Mouse (Mus musculus) layer of hippocampus, adult 8-10 months (tissue): ENCODE measurements around the gene Tmem178. TPM values are rescaled to one million over a fixed set of nuclear protein-coding genes. Genes with fewer than 3 reads are reported as not detected.
A peak's percentile ranks its signal among the peaks of the same experiment; 100 is the strongest.

Experiments
- DNase-seq, 2 experiments: peaks; one replicate each; pipeline ENCODE4 v3.0.0; 2022; ENCODE audit warnings: low spot score in 2 of 2
- total RNA-seq, 4 experiments: library from RNA; stranded (reverse); gene quantifications; 2 replicates each; pipeline ENCODE4 v1.2.4; 2022

Gene Tmem178
- total RNA-seq, 4 experiments from 2014 or later: 92.1 to 105 (median 98.5) TPM

DNA sequence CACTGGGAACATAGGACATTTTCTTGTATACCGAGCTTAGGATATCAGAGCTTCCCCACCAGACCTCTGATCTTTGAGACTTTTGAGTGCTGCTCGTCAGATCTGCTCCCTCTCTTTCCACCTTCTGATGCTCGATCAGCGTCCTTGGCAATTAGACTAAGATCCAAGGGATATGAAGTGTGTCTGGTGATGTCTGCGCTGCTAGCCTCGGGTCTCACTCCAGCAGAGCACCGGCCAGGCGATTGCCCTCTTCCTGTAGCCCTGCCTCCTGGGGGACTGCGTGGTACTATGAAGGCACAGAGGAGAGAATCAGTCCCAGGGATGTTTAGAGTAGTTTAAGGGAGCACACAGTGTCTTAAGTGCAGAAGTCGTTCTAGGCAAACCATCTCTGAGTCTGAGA is 38.5 kb downstream of the Tmem178 start:
- no peak for DNase-seq

- no peak for DNase-seq
Measured at GRCm38 (mm10) chr17:80991535-80992127, 47.2 kb downstream of the Tmem178 start.

- no peak for DNase-seq
Measured at GRCm38 (mm10) chr17:80997226-80997625, 52.8 kb downstream of the Tmem178 start.

- no peak for DNase-seq
Measured at GRCm38 (mm10) chr17:80998958-80999357, 54.5 kb downstream of the Tmem178 start.

DNA sequence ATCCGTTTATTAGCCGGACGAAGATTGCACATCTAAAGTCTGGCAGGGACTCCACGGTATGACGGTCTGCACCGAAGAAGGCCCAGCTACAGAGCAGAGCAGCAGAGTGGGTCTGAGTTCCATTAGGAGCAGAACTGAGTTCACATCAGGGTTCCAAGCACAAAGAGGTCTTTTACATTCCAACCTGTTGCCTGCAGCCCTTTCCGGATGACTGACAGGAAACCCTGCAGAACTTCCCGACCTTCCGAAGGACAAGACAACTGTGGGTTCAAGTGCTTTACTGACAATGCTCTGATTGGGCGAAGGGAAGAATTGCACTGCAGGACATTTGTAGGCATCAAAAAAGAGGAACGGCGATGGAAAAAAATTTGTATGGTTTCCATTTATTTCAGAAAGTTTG is 56.6 kb downstream of the Tmem178 start:
- DNase-seq: no peak

DNA sequence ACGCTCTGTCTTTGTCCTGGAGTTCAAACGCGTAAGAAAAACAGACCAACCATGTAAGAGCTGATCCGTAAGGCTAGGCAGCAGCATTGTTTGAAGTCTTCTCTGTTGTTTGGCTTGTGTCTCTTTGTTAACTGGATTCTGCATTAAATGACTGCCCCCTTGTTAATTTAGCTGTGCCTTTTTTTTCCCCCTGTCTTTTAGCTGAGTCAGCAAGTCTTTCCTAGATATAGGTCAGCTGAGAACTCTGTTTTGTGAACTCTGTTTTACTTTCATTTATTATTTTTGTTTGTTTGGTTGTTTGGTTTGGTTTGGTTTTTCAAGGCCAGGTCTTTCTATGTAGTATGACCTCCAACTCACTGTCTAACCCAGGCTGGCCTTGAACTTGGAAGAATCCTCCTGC is 57.2 kb downstream of the Tmem178 start:
- DNase-seq: no peak

DNA sequence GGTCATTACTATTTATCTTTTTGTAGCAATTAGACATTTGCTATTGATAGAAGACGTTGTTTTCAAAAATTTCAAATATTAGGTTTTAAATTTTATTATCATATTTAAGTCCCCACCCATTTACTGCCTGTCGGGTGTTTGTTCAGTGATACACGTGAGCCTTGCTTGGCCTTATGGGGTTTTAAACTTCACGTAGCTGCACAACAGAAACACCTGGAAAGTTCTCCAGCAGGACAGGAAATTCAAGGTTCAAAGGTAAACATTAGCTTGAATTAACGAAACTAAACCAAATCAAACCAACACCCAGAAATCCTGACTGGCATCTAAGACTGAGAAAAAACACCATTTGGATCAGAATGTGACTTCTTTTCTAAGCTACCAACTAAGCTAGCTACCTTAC is 57.7 kb downstream of the Tmem178 start:
- DNase-seq: no peak

GRCm38 (mm10) chr17:81004454-81004853 is 60.0 kb downstream of the Tmem178 start:
- no peak for DNase-seq

DNA sequence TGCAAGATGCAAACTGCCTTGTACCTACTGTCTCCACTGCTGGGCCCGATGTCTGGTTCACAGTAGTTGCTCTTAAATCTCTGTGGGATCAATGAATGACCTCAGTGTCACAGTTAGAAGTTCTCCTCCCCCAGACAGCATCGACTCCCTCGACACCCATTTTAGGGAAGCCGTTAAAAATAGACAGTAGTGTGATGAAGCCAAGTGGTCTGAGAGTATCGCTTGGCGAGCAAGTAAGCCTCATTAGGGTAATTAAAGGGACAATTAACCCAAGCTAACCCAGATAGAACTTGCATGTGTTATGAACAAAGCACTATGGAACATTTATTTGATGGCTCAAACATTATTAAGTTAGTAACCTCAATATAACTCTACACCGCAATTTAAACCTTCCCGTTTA is 60.9 kb downstream of the Tmem178 start:
- DNase-seq: no peak

GRCm38 (mm10) chr17:81009112-81009511 is 64.7 kb downstream of the Tmem178 start:
- DNase-seq: no peak

DNA sequence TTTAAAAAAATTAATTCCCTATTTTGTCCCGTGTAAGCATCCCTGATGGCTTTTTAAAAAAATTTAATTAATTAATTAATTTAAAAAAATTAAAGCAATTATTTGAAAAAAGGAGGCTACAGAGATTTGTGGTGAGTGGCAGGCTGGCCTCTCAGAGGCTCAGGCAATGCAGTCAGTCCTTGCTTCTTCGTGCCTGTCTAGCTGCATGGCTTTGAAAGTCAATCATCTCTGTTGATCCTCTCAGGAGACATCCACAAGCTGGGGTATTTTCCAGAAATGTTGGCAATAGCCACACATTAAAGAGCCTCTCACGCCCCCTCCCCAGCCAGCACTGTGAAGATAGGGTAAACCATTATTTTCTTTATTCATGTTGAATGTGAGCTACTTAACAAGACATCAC is 65.8 kb downstream of the Tmem178 start:
- DNase-seq: no peak

DNA sequence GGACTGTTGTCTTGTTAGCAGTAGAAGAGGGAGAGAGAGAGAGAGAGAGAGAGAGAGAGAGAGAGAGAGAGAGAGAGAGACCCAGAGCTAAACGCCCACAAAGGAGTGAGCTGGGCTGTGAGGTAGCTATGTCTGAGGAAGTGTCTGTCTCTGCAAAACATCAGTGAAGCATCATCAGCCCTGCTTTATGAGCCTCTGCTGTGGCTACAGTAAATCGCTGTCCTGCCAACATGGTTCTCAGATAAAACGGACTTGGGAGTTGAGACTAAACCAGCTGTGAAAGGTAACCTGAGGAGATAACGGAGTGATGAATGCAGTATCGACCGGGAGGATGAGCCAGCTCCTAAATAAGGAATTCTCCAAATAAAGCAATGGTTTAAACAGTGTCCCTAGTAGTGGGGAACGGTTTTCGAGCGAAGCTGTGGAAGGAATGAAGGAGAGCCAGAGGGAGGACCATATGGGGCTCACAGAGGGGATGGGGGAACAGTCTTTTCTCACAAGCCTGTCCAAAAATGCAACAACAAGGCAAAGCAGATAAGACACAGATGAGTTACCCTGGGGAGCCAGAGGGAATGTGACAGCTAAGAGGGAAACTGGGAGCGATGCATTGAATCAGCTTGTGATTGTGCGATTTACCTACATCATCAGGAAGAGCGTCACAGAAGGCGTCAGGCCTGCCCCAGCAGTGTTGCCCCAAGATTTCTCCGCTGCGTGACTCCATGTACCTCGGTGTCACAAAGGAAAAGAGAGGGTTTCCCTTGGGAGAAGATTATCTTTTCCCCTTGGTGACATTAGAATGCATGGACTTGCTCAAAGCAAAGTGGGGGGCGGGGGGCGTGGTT is 66.6 kb downstream of the Tmem178 start:
- peak; percentile 40 to 52 for DNase-seq

DNA sequence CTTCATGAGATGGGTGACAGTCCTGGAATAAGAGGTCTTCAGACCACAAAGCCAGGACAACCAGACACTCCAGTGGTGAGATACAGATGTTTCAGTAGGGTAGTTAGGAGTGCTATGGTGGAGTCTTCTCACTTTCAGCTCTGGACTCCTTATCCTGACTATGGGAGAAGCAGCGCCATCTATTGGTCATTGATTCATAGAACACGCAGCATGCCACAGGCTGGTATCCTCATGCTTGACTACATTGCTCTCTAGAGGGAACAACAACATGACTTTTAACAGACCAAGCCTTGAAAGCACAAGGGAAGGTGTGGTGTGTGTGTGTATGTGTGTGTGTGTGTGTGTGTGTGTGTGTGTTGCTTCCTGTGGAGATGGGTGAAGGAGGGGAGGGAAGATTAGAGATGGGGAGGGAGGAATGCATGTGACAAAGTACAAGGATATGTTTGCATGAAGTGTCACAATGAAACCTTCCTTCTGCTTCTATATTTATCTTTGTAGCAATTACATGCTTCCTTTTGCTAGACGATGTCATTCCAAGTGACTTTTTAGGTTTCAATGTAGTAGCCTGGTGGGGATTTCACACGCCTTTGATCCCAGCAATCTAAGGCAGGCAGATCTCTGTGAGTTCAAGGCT is 71.5 kb downstream of the Tmem178 start:
- peak; percentile 40 to 42 for DNase-seq

DNA sequence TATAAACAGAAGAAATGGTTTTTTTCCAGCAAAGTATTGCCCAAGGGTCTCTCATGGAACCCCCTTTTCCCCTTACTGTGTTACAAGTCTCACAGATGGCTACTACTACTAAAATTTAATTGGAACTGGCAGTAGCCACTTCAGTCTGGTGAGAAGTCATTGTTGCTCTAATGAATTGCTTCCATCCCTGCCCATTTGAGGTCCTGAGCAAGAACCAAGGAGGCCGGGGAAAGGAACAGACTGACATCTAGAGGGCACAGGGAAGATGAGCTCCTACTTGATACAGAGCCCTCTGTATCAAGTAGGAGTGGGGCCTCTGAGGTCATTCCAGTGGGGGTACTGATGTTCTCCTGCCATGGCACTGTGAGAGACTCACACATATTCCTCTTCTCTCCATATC is 72.7 kb downstream of the Tmem178 start:
- DNase-seq: no peak

DNA sequence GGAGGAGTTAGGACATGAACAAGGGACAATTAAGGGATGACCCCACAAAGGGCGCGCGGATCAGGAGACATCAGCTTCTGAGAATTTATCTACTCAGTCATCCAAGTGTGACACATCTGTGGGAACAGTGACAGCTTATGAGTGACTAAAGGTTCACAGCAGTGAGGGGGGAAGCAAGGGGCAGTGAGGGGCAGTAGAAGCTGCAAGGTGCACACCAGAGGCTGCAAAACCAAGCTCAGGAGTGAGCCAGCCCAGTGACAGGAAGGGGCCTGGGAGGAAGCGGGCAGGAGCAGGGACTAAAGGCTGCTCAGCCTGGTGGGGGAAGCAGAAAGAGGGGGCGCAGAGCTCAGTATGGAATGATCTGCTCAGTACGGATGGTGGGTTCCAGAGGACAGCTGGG is 82.9 kb downstream of the Tmem178 start:
- DNase-seq: no peak

DNA sequence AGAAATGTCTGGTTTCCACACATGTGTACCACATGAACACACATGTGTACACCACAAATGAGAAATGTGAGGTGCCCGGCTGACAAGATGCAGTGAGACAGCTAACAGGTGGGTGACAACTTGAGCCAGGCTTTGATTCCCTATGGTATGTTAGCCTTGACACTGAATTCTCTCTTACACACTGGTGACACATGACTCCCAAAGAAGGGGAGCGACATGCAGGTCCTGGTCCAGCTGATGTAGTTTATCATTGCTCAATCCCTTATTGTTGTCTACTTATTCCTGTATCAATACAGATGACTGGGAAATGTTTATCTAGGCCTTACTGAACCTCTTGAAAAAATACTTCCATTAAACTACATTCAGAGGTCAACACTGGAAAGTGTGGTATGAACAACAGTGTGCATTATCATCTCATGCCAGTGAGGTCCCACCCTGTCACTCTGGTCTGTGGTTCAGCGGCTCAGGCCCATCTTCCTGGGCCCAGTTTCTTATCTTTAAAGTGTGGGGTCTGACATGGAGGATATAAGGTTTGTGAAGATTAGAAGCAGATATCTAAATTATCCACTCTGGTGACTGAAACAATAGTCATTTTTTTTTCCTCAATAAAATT is 87.5 kb downstream of the Tmem178 start:
- no peak for DNase-seq

DNA sequence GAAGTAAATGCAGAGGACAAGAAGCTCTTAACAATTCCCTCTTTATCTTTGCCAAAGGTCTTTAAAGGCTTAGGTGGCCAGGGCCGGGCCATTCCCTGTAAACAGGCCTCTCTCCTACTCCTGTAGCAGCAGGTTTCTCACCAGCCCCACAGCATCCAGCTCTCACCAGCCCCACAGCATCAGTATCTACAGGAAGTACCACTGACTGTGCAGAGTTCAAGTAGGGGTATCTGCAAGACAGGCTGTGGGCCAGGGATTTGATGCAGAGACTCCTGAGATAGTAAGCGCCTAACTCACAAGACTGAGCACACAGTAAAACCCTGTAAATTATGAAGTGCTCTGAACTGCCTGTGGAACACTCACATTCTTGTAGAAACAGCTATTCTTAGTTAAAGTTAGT is 88.5 kb downstream of the Tmem178 start:
- no peak for DNase-seq

DNA sequence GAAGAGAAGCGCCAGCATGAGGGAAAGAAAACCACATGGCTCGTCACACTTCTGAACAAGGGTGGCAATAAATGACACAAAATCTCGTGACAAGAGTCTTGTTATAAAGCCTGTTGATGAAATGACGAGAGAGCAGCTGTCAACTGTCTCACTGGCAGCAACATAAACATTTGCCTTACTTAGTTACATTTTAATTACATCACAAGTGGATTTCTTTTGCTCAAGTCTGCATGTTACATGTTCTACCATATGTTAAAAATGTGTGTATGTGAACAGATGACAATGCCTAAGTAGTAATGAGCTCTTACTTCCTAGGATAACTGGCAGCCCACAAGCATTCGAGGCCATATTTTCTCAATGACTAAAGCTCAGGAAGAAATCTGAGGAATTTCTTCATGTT is 90.9 kb downstream of the Tmem178 start:
- no peak for DNase-seq

GRCm38 (mm10) chr17:81038707-81039408 is 94.4 kb downstream of the Tmem178 start:
- DNase-seq: no peak

- no peak for DNase-seq
Measured at GRCm38 (mm10) chr17:81041662-81042061, 97.2 kb downstream of the Tmem178 start.

- no peak for DNase-seq
Measured at GRCm38 (mm10) chr17:81044356-81044755, 99.9 kb downstream of the Tmem178 start.

DNA sequence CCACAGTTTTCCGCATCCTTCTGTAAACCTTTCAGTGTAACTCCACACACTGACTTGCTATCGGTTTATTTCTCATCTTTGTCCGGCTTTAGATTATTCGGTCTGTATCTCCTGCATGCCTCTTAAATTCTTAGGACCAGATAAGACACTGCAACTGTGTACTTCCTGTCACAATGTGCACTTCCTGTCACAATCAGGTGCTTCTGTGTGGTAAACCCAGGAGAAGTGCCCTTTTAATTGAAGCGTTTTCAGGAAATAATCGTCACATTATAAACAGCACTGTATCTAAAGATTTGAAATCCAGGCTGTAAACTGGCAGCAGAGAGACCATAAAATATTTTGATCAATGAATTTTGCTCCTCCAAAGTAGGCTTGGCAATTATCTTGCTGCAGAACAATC is 100.7 kb downstream of the Tmem178 start:
- no peak for DNase-seq
